Comparison of ENCODE assay signal across 17 mouse cellular contexts in the genomic region with DNA sequence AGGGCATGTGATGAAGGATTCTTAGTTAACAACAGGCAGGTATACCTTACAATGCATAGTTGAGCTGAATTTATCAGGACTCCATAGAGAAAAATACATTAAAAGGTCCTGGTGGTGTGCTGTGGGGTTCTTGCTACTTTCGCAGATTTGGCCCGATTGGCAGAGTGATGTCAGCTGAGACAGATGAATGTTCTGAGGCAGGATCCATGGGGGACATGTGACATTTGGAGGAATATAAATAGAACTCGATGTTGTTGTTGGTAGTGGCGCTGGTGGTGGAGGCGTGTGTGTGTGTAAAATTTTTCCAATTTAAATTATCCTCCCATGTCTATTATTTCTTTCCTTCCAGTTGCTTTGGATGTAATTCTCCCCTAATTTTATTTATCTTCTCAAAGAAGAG.
DNase-seq lines count a peak whose midpoint lies in the region; ATAC-seq lines count a peak whose summit lies in the region.
"Had no signal": no experiment of that assay in that cellular context is flagged by ENCODE, and none has a peak within 500 bp of the region (broad histone marks: within the 10 kb centered on the region; RNA-seq: fewer than 3 reads in every experiment).

No protein-coding gene starts in this region.

- no peak for ATAC-seq in megakaryocyte, adult 5-6 weeks (ENCODE audit: poor library complexity, severe bottlenecking)
- ATAC-seq: hindbrain, embryonic 16.5 days; Patski had no signal

- peak; percentile 26 to 43 for DNase-seq in cerebellum, postnatal 25 days
- no peak for DNase-seq in cerebellum, adult 9-10 months
- DNase-seq in layer of hippocampus, adult 18-20 months (ENCODE audit: low spot score in 2 of 2) = peak; percentile 7 to 70
- no peak for DNase-seq in layer of hippocampus, postnatal 25 days (ENCODE audit: extremely low spot score in 1 of 2, low spot score in 1 of 2)
- peak; percentile 65 for DNase-seq in brain, adult 2 months (ENCODE audit: low read depth, low spot score)
- peak; percentile 51 for DNase-seq in layer of hippocampus, adult 9-11 months
- DNase-seq: adrenal gland, postnatal 10 days; B cell, adult 2 months; cerebellum, adult 9-11 months; gastrocnemius, postnatal 10 days; gastrocnemius, postnatal 36 days; heart, adult 2 months; heart, postnatal 14 days; heart, postnatal 4 days had no signal

Comparison
In these comparisons a context has a peak if more than half of its experiments do, and no peak if none do; other contexts are left out.
1. DNase-seq: peak in cerebellum, postnatal 25 days (2 of 2), layer of hippocampus, adult 18-20 months (2 of 2), brain, adult 2 months (single experiment) and layer of hippocampus, adult 9-11 months (single experiment); none in cerebellum, adult 9-10 months (single experiment) and layer of hippocampus, postnatal 25 days (0 of 2).